Mouse (Mus musculus): Measurements from ENCODE around the gene Nprl3.

GRCm38 (mm10) chr11:32223297-32223967, 44.1 kb downstream of the Nprl3 start:
- TF ChIP-seq CTCF (IDR thresholded peaks at IDR 0.05; ENCODE audit: borderline replicate concordance, insufficient read depth, low read depth, low read length) = no peak
- no peak for TF ChIP-seq POLR2A (IDR thresholded peaks at IDR 0.05; ENCODE audit: borderline replicate concordance, insufficient read depth, low read length)

Measured in cerebellum, adult 2 months (tissue).